Mouse (Mus musculus): ENCODE measurements around the gene Mgat5. TPM values are rescaled to one million over a fixed set of nuclear protein-coding genes. Genes with fewer than 3 reads are reported as not detected.

Gene Mgat5
- polyA plus RNA-seq, 1 experiment: not detected

- no peak for TF ChIP-seq GATA1 (IDR thresholded peaks at IDR 0.05; ENCODE audit: low read length)
These were observed 265.4 kb downstream of the Mgat5 start for GRCm38 (mm10) chr1:127470175-127470574.

- no peak for TF ChIP-seq GATA1 (IDR thresholded peaks at IDR 0.05; ENCODE audit: low read length)
These were observed 270.9 kb downstream of the Mgat5 start for GRCm38 (mm10) chr1:127475756-127476155.

DNA sequence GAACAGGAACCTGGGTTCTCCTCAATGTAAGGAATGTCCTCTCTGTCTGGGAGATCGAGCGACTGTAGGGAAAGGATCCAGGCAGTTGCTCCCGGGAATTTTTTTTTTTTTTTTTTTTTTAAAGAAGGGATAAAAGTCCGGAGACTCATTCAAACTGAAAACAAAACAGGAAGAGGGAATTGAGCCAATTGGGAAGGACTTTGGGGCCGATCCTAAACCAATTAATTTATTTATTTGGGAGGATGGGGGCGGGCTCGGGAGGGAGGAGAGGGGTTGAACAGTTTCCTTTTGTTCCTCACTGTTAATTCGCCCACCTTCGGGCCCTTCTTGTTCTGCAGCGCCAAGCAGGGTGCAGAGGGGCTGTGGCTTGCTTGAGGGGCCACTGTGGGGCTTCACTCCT is 278.1 kb downstream of the Mgat5 start:
- TF ChIP-seq GATA1 (IDR thresholded peaks at IDR 0.05; ENCODE audit: low read length): no peak

DNA sequence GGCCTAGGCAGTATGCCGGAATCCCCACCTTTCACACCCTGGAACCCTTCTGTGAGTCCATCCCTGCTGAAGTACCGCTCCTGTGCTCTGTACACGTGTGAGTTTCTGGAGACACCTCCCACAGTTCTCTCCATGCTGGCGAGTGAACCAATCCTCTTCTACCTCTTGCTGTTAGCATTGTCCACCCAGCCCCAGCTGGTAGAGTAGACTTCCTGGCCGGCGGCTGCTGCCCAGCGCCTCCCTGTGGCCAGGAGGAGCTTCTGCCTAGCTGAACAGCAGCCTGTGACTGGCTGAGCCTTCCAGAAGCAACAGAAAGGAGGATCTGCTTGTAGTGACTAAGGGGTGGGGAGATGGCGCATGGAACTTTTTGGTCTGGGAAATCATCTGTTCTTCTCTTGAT is 279.4 kb downstream of the Mgat5 start:
- no peak for TF ChIP-seq GATA1 (IDR thresholded peaks at IDR 0.05; ENCODE audit: low read length)

- TF ChIP-seq GATA1 (IDR thresholded peaks at IDR 0.05; ENCODE audit: low read length): no peak
These were observed 280.0 kb downstream of the Mgat5 start for GRCm38 (mm10) chr1:127484826-127485225.

GRCm38 (mm10) chr1:127487161-127487560 is 282.3 kb downstream of the Mgat5 start:
- TF ChIP-seq GATA1 (IDR thresholded peaks at IDR 0.05; ENCODE audit: low read length): no peak

DNA sequence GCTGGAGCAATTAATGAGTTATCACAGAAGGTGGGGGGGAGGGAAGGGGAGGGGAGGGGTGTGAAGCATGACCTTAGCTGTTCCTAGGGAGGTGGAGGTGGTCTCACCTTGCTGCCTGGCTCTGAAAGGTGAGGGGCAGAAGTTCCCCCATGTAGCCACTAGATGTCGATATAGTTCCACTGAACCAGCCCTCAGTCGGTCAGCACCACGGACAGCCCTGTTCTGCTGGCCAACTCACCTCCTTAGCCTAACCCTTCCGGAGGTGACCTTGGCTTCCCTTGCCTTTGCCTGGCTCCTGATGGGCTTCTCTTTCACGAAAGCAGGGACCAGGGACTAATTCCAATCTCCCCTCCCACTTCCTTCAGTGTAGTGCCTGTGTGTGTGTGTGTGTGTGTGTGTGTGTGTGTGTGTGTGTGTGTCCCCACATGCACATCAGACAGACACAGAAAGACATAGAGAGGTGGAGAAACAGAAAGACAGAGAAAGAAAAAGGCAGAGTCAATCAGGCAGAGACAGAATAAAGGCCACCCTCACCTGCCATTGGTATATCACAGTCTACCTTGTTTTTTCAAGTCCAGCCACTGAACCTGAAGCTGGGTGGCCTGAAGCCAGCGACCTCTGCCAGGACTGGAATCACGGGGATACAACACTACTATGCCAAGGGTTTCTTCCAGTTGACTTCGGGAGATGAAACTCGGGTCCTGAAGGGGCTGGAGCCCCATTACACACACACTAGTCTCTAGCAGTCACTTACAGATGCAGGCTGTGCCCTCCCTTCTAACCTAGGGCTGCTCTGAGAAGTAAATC is 292.1 kb downstream of the Mgat5 start:
- TF ChIP-seq GATA1 (IDR thresholded peaks at IDR 0.05; ENCODE audit: low read length): no peak

DNA sequence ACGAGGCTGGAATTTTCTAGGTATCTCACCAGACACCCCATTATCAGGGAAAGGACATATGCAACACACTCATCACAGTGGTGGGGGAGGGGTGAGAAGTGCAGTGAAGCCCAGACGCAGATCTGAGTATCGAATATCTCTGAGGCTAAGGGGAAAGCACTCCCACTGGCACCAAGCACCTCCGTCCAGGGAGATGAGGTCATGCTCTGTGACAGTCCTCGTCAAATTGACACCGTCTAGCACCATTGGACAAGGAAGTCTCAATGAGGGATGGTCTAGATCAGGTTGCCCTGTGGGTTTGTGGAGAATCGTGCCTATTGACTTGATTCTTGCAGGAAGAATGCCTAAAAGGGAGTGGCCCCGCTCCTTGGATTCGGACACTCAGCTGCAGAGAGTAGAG is 293.9 kb downstream of the Mgat5 start:
- no peak for TF ChIP-seq GATA1 (IDR thresholded peaks at IDR 0.05; ENCODE audit: low read length)

DNA sequence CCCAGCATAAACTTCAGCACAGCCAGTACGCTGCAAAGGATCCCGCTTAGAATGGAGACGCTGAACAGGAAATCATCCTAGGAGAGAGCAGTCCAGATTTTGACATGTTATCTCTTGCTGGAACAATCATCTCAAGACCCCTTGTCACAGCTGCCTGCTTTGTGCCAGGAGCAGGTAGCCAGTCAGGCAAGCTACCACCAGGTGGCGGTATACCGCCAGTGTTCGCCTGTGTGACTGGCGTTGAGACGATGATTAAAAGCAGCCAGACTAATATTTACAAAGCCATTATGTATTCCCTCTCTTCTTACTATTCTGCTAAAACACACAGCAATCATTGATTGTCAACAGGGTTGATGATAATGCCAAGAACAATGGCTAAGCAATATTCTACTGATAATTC is 295.4 kb downstream of the Mgat5 start:
- no peak for TF ChIP-seq GATA1 (IDR thresholded peaks at IDR 0.05; ENCODE audit: low read length)

- TF ChIP-seq GATA1 (IDR thresholded peaks at IDR 0.05; ENCODE audit: low read length): no peak
These were observed 295.9 kb downstream of the Mgat5 start for GRCm38 (mm10) chr1:127500701-127501100.

DNA sequence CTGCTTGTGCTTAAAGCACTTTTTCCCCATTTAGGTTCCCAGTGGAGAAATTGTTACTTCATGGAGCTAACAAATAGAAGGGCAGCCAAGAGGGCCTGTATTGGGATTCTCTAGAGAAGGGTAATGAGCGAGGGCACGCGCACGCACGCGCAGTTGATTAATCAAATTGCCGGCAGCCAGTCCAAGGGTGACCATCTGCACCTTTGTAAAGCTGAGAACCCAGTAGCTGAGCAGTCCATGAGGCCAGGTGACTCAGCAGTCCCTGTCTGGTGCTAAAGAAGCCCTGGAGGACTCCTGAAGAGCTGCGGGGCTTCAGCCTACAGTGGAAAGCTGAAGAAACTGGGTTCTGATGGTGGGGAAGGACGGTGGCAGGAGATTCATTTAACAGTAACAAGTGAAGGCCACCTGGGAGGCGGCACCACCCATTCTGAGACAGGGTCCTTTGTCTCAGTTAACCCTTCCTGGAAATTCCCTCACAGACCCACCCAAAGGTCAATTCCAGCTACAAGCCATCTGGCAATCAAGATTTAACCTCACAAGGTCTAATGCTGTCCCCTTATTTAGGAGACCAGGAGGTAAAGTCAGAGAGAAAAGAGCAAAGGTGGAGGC is 302.3 kb downstream of the Mgat5 start:
- no peak for TF ChIP-seq GATA1 (IDR thresholded peaks at IDR 0.05; ENCODE audit: low read length)

DNA sequence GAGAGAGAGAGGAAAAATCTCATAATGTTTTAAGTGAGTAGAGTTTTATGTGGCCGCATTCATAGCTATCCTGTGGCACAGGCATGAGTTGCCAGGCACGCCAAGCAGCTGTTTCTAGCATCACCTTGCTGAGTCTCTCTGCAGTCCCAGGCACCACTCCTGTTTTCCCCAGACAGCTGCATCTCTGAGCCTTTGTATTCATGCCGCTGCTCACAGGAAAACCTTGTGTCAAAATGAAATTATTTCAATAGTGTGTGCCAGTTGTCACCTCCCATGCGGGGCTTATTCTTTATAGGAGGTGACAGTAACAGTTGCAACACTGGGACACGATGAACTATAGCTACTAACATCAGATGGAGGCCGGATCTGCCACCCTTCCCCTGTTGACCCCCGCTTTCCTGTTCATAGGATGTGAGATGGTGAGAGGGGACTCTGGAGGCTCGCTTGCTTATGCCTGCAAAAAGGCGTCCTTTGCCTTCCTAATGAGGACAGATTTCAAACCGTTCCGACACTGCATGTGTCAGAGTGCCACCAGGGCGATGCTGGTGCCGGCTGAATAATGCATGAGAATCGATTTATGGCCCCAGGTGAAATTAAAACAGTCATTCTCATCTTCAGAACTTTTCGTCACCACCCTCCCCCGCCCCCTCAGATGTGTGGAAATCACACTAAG is 303.4 kb downstream of the Mgat5 start:
- TF ChIP-seq GATA1 (IDR thresholded peaks at IDR 0.05; ENCODE audit: low read length): no peak

DNA sequence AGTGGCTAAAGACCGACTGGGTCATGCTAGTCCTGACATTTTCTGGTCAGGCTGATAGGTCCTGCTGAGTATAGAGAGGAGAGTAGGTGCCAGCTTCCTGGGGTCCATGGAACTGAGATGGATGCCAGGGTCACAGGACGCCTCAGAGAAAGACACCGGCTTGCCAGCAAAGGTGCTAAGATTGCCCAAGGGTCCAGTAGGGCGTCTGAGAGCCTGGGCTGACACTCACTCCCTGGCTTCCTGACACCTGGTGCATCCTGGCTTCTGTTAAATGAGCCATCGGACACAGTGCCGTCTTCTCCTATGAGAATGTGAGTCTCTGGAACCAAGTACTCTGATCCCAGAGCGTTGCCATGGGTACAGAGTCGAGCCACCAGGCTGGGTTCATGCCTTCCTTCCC is 304.1 kb downstream of the Mgat5 start:
- no peak for TF ChIP-seq GATA1 (IDR thresholded peaks at IDR 0.05; ENCODE audit: low read length)

- TF ChIP-seq GATA1 (IDR thresholded peaks at IDR 0.05; ENCODE audit: low read length): no peak
These were observed 306.5 kb downstream of the Mgat5 start for GRCm38 (mm10) chr1:127511362-127511761.

GRCm38 (mm10) chr1:127512709-127513108 is 307.9 kb downstream of the Mgat5 start:
- TF ChIP-seq GATA1 (IDR thresholded peaks at IDR 0.05; ENCODE audit: low read length): no peak

GRCm38 (mm10) chr1:127513140-127513539 is 308.3 kb downstream of the Mgat5 start:
- no peak for TF ChIP-seq GATA1 (IDR thresholded peaks at IDR 0.05; ENCODE audit: low read length)

DNA sequence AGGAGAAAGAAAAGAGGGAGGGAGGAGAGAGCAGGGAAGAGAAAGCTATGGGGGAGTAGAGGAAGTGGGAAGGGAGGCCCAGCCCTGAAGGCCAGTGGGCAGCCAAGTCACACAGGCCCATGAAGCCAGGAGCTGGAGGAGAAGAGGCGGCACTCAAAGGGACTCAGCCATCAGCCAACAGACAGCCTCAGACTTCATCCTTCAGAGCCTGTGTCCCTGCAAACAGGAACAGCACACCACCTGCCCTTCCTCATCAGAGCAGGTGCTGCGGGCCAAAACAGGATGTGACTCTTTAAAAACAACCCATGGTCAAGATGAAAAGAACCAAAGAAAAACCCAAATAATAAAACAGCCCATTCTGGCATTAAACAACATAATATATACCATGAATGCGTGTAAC is 308.8 kb downstream of the Mgat5 start:
- TF ChIP-seq GATA1 (IDR thresholded peaks at IDR 0.05; ENCODE audit: low read length): no peak

All from G1E-ER4 (cell line).